Mouse (Mus musculus): ENCODE results near the gene H60b. TPM values are rescaled to one million over a fixed set of nuclear protein-coding genes. Genes with fewer than 3 reads are reported as not detected.
"Not testable (repeated sequence)": the region's sequence is repeated elsewhere in the genome, so short reads cannot be mapped to it uniquely, and the experiment has no call there.

H60b gene
- total and polyA plus RNA-seq, 3 experiments: not detected

GRCm38 (mm10) chr10:22172431-22173334 is 14.3 kb downstream of the H60b start:
- dilution Hi-C loops (cut with MboI; ENCODE audit: extremely low pct_ligation_motif_present, extremely low pct_unique_long_range_greater_than_20kb, low sequenced_read_pairs); in situ Hi-C loops (cut with MboI; ENCODE audit: low pct_ligation_motif_present, low pct_unique_long_range_greater_than_20kb, low sequenced_read_pairs); H3K4me2 ChIP-seq (ENCODE audit: insufficient read depth, low read depth, poor library complexity, severe bottlenecking): not testable (repeated sequence)

GRCm38 (mm10) chr10:22173335-22174189 is 15.2 kb downstream of the H60b start:
- H3K79me2 ChIP-seq (replicated peaks; ENCODE audit: control insufficient read depth, extremely low read depth, insufficient read depth, poor library complexity, severe bottlenecking); dilution Hi-C loops (cut with MboI; ENCODE audit: extremely low pct_ligation_motif_present, extremely low pct_unique_long_range_greater_than_20kb, low sequenced_read_pairs); H3K9ac ChIP-seq (ENCODE audit: insufficient read depth, low read depth); H3K27me3 ChIP-seq (replicated peaks); in situ Hi-C loops (cut with MboI; ENCODE audit: low pct_ligation_motif_present, low pct_unique_long_range_greater_than_20kb, low sequenced_read_pairs); H3K4me3 ChIP-seq (replicated peaks in 1 of 3; ENCODE audit: low read depth in 2 of 3, low read length in 2 of 3, poor library complexity in 1 of 3); H3K9me3 ChIP-seq (replicated peaks; ENCODE audit: low read length); H3K27ac ChIP-seq (ENCODE audit: insufficient read depth, low read depth); H3K36me3 ChIP-seq (replicated peaks in 1 of 2; ENCODE audit: control insufficient read depth in 1 of 2, insufficient read depth in 1 of 2, low read length in 1 of 2); H3K4me1 ChIP-seq (ENCODE audit: control insufficient read depth in 1 of 2, insufficient read depth in 2 of 2); DNase-seq (ENCODE audit: extremely low read depth): not testable (repeated sequence)
- peak overlapping the region; percentile 29; the same call in 1 of the 2 replicates for H3K4me2 ChIP-seq (ENCODE audit: insufficient read depth, low read depth, poor library complexity, severe bottlenecking)

More at GRCm38 (mm10) chr10:22172431-22173334, 14.3 kb downstream of the H60b start:
- not testable (repeated sequence) for H3K27ac ChIP-seq (ENCODE audit: insufficient read depth, low read depth); DNase-seq (ENCODE audit: extremely low read depth); H3K9me3 ChIP-seq (replicated peaks; ENCODE audit: low read length); H3K27me3 ChIP-seq (replicated peaks); H3K4me3 ChIP-seq (replicated peaks in 1 of 3; ENCODE audit: low read depth in 2 of 3, low read length in 2 of 3, poor library complexity in 1 of 3); H3K79me2 ChIP-seq (replicated peaks; ENCODE audit: control insufficient read depth, extremely low read depth, insufficient read depth, poor library complexity, severe bottlenecking); H3K4me1 ChIP-seq (ENCODE audit: control insufficient read depth in 1 of 2, insufficient read depth in 2 of 2); H3K9ac ChIP-seq (ENCODE audit: insufficient read depth, low read depth); H3K36me3 ChIP-seq (replicated peaks in 1 of 2; ENCODE audit: control insufficient read depth in 1 of 2, insufficient read depth in 1 of 2, low read length in 1 of 2)

- dilution Hi-C loops (cut with MboI; ENCODE audit: extremely low pct_ligation_motif_present, extremely low pct_unique_long_range_greater_than_20kb, low sequenced_read_pairs); H3K4me2 ChIP-seq (ENCODE audit: insufficient read depth, low read depth, poor library complexity, severe bottlenecking); H3K36me3 ChIP-seq (replicated peaks in 1 of 2; ENCODE audit: control insufficient read depth in 1 of 2, insufficient read depth in 1 of 2, low read length in 1 of 2); H3K4me3 ChIP-seq (replicated peaks in 1 of 3; ENCODE audit: low read depth in 2 of 3, low read length in 2 of 3, poor library complexity in 1 of 3); H3K9me3 ChIP-seq (replicated peaks; ENCODE audit: low read length); DNase-seq (ENCODE audit: extremely low read depth); in situ Hi-C loops (cut with MboI; ENCODE audit: low pct_ligation_motif_present, low pct_unique_long_range_greater_than_20kb, low sequenced_read_pairs); H3K4me1 ChIP-seq (ENCODE audit: control insufficient read depth in 1 of 2, insufficient read depth in 2 of 2); H3K27ac ChIP-seq (ENCODE audit: insufficient read depth, low read depth); H3K9ac ChIP-seq (ENCODE audit: insufficient read depth, low read depth); H3K79me2 ChIP-seq (replicated peaks; ENCODE audit: control insufficient read depth, extremely low read depth, insufficient read depth, poor library complexity, severe bottlenecking); H3K27me3 ChIP-seq (replicated peaks): not testable (repeated sequence)
These were observed 15.8 kb downstream of the H60b start for GRCm38 (mm10) chr10:22174190-22174487.

DNA sequence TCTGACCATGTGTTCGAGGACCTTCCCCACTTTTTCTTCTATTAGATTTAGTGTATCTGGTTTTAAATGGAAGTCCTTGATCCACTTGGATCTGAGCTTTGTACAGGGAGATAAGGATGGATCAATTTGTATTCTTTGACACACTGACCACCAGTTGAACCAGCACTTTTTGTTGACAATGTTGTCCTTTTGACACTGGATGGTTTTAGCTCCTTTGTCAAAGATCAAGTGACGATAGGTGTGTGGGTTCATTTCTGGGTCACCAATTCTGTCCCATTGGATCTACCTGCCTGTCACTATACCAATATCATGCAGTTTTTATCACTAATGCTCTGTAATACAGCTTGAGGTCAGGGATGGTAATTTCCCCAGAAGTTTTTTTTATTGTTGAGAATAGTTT is 18.1 kb downstream of the H60b start:
- dilution Hi-C loops (cut with MboI; ENCODE audit: extremely low pct_ligation_motif_present, extremely low pct_unique_long_range_greater_than_20kb, low sequenced_read_pairs); H3K9ac ChIP-seq (ENCODE audit: insufficient read depth, low read depth); H3K9me3 ChIP-seq (replicated peaks; ENCODE audit: low read length); in situ Hi-C loops (cut with MboI; ENCODE audit: low pct_ligation_motif_present, low pct_unique_long_range_greater_than_20kb, low sequenced_read_pairs); H3K36me3 ChIP-seq (replicated peaks in 1 of 2; ENCODE audit: control insufficient read depth in 1 of 2, insufficient read depth in 1 of 2, low read length in 1 of 2); H3K4me3 ChIP-seq (replicated peaks in 1 of 3; ENCODE audit: low read depth in 2 of 3, low read length in 2 of 3, poor library complexity in 1 of 3); H3K27me3 ChIP-seq (replicated peaks); H3K79me2 ChIP-seq (replicated peaks; ENCODE audit: control insufficient read depth, extremely low read depth, insufficient read depth, poor library complexity, severe bottlenecking); H3K27ac ChIP-seq (ENCODE audit: insufficient read depth, low read depth); DNase-seq (ENCODE audit: extremely low read depth); H3K4me2 ChIP-seq (ENCODE audit: insufficient read depth, low read depth, poor library complexity, severe bottlenecking); H3K4me1 ChIP-seq (ENCODE audit: control insufficient read depth in 1 of 2, insufficient read depth in 2 of 2): not testable (repeated sequence)

DNA sequence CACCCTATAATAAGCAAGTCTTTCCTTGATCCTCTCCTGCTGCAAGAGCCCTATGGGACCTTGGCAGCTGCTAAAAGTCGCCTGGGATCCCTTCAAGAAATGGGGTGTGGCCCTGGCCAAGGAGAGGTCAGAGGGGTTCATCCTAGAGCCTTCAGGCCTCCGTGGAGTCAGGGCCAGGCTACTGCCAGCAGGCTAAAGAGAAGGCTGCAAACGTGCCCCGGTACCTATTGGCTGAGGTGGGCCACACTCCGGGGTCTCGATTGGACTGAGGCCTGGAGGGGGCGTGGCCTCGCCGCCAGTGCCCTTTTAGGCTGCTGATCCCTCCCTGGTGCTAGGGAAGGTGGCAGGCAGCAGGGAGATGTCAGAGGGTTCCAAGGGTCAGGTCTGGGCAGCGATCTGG is 32.6 kb downstream of the H60b start:
- H3K9ac ChIP-seq (ENCODE audit: insufficient read depth, low read depth); H3K4me2 ChIP-seq (ENCODE audit: insufficient read depth, low read depth, poor library complexity, severe bottlenecking); H3K27me3 ChIP-seq (replicated peaks); dilution Hi-C loops (cut with MboI; ENCODE audit: extremely low pct_ligation_motif_present, extremely low pct_unique_long_range_greater_than_20kb, low sequenced_read_pairs); H3K9me3 ChIP-seq (replicated peaks; ENCODE audit: low read length); H3K36me3 ChIP-seq (replicated peaks in 1 of 2; ENCODE audit: control insufficient read depth in 1 of 2, insufficient read depth in 1 of 2, low read length in 1 of 2); H3K4me3 ChIP-seq (replicated peaks in 1 of 3; ENCODE audit: low read depth in 2 of 3, low read length in 2 of 3, poor library complexity in 1 of 3); H3K27ac ChIP-seq (ENCODE audit: insufficient read depth, low read depth); H3K4me1 ChIP-seq (ENCODE audit: control insufficient read depth in 1 of 2, insufficient read depth in 2 of 2); H3K79me2 ChIP-seq (replicated peaks; ENCODE audit: control insufficient read depth, extremely low read depth, insufficient read depth, poor library complexity, severe bottlenecking); in situ Hi-C loops (cut with MboI; ENCODE audit: low pct_ligation_motif_present, low pct_unique_long_range_greater_than_20kb, low sequenced_read_pairs); DNase-seq (ENCODE audit: extremely low read depth): not testable (repeated sequence)
